Mouse (Mus musculus): ENCODE measurements at regions not wholly inside any gene's neighbourhood (a gene's known extent, or its start where the extent isn't known, plus 50 kb on each side); places are given as distances from the start of the nearest gene placed in this dataset.

DNA sequence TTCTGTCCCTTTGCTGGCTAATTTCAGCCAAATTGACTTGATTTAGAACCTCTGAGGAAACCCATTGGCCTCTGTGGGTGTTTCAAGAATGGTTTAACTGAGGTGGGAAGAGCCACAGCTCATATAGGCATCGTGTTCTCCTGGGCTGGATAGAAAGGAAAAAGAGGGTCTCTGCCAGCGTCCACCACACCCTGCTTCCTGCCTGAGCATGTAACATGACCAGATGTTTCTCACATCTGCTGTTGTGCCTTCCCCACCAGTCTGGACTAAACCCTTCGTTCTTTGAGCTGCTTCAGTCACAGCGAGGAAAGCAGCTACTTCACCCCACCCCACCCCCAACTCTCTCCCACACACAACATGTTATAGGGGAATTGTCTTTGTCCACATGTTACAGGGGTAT is 366.3 kb upstream of the Trib2 start:
- TF ChIP-seq CTCF (IDR thresholded peaks at IDR 0.05; ENCODE audit: control insufficient read depth, insufficient read depth, insufficient replicate concordance, low read depth, low read length): no peak
- no peak for TF ChIP-seq POLR2A (IDR thresholded peaks at IDR 0.05; ENCODE audit: control insufficient read depth, low read depth, low read length)
